Mouse (Mus musculus): ENCODE measurements around the gene Apoc1.
A peak's percentile ranks its signal among the peaks of the same experiment; 100 is the strongest.

Gene Apoc1

DNA sequence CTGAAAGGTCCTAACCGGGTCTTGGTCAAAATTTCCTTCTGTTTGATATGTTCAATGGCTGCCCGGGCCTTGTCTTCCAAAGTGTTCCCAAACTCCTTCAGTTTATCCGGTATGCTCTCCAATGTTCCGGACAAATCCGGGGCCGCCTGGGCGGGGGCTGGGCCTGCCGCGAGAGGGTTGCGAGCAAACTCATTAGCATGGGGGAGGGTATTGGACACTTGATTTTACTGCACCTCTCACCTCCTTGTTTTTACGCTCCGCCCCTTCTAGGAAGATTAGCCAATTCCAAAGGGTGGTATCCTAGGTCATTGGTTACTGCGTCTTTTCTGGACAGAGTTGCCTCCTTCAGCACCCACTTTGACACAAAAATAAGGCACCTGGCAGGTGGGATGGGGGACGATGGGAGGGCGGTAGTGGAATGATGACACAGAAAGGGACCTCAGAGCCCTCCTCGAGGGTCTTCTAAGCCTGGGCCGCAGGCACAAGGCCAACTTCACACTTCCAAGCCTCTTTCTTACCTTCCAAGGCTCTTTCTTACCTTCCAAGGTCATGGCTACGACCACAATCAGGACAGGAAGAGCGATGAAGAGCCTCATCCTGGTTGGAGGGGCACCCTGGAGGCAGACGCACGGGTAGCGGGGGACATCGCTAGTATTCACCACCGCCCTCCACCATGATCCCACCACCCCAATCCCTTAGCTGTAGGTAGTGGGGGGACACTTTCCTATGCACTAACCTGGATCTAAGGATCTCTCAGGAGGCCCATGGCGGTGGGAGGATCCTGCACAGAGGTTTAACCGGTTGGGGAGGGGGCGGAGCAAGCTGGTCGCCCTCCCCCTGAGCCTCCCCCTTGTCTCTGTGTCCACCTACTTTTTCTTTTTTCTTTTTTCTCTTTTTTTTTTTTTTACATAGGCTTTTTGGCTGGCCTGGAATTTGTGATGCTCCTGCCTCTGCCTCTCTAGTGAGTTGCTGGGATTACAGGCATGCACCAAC lies at the start of gene Apoc1:
TSS of gene Apoc1 (minus strand) at position 788 of the 993 bp plus-strand sequence.
- DNase-seq (ENCODE audit: low spot score in 2 of 2), result no peak

GRCm38 (mm10) chr7:19741329-19742031 lies 49.0 kb upstream of the Apoc1 start:
- DNase-seq (ENCODE audit: low spot score in 2 of 2), result no peak

DNA sequence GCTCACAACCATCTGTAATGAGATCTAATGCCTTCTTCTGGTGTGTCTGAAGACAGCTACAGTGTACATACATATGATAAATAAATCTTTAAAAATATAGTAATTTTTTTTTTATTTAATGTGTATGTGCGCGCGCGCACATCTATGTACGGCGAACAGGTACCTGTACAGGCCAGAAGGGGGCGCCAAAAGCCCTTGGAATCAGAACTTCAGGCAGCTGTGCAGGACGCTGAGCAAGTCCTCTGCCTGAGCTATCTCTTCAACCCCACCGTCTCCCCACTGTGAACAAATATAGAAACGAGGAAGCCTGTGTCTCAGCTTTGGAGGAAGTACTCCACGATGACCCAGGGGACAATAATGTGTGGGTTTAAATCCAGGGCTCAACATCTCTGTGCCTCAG lies 47.8 kb upstream of the Apoc1 start:
- no peak for DNase-seq (ENCODE audit: low spot score in 2 of 2)

DNA sequence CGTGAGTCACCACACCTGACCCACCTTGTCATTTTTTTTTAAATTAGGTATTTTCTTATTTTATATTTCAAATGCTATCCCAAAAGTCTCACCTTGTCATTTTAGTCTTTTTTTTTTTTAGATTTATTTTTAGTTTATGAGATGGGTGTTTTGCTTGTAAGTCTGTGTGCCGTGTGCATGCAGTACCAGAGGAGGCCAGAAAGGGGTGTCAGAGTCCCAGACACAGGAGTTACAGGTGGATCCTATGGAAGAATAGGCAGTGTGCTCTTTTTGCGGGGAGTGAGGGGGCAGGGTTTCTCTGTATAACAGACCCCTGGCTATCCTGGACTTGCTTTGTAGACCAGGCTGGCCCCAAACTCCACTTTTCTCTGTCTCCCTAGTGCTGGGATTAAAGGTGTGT lies 46.3 kb upstream of the Apoc1 start:
- DNase-seq (ENCODE audit: low spot score in 2 of 2), result no peak

GRCm38 (mm10) chr7:19736389-19737057 lies 44.1 kb upstream of the Apoc1 start:
- no peak for DNase-seq (ENCODE audit: low spot score in 2 of 2)

GRCm38 (mm10) chr7:19734178-19734666 lies 41.8 kb upstream of the Apoc1 start:
- DNase-seq (ENCODE audit: low spot score in 2 of 2), result no peak

DNA sequence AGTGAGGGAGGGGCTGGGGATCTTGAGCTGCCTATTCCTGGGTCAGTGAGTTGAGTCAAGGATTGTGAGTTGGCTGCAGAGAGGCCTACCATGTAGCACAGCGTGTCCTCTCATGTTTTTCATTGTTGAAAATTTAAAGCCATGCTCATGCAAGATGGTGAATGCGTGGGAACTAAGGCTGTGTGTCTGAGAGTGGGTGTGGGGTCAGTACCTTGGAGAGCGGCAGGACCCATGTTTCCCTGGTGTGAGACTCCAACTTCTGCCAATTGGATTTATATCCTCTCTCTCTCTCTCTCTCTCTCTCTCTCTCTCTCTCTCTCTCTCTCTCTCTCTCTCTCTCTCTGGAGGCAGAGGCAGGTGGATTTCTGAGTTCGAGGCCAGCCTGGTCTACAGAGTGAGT lies 34.1 kb upstream of the Apoc1 start:
- DNase-seq (ENCODE audit: low spot score in 2 of 2), result no peak

GRCm38 (mm10) chr7:19724167-19724566 lies 31.7 kb upstream of the Apoc1 start:
- no peak for DNase-seq (ENCODE audit: low spot score in 2 of 2)

GRCm38 (mm10) chr7:19722754-19723195 lies 30.3 kb upstream of the Apoc1 start:
- DNase-seq (ENCODE audit: low spot score in 2 of 2), result no peak

DNA sequence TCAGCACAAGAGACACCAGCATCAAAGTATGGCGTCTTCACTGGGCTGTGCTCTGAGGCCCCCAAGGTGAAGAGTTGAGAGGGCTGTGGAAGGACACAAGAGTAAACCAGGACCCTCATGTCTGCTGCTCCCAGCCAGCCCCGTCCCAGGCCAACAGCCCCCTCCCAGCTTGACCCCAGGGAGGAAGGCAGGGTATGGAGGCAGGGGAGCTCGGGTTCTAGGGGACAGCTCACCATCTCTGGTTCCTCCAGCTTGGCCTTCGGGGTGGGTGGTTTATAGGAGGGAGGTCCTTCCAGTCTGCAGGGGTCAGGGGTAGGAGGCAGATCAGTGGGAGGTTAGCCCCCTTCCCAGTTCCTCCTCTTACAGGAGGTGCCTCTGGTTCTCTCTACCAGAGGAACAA lies 26.7 kb upstream of the Apoc1 start:
- no peak for DNase-seq (ENCODE audit: low spot score in 2 of 2)

- no peak for DNase-seq (ENCODE audit: low spot score in 2 of 2)
These were observed 26.0 kb upstream of the Apoc1 start for GRCm38 (mm10) chr7:19718297-19718952.

GRCm38 (mm10) chr7:19717346-19717745 lies 24.9 kb upstream of the Apoc1 start:
- DNase-seq (ENCODE audit: low spot score in 2 of 2), result no peak

DNA sequence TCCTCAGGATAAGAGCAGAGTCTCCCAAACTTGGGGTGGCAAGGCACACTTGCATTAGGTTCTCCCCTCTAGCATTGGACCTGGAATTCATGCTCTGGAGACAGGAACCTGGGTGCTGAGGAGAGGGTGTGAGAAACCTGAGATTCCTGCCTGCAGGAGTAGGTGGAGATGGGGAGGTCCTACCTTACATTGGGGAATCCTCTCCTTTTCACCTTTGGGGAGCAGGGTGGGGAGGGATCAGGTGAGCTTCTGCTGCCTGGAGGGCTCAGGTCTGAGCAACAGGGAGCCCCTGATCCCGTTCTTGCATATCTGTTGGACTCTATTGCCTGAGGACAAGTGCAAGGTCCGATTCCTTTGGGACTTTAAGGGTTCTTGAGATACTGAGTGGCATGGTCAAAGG lies 24.4 kb upstream of the Apoc1 start:
- DNase-seq (ENCODE audit: low spot score in 2 of 2), result no peak

- no peak for DNase-seq (ENCODE audit: low spot score in 2 of 2)
These were observed 23.7 kb upstream of the Apoc1 start for GRCm38 (mm10) chr7:19716055-19716682.

GRCm38 (mm10) chr7:19715239-19716054 lies 23.0 kb upstream of the Apoc1 start, which contains the start of gene Tomm40:
Gene Tomm40 (minus strand): TSS chr7:19715438.
- peak; percentile 94 to 95 for DNase-seq (ENCODE audit: low spot score in 2 of 2)

DNA sequence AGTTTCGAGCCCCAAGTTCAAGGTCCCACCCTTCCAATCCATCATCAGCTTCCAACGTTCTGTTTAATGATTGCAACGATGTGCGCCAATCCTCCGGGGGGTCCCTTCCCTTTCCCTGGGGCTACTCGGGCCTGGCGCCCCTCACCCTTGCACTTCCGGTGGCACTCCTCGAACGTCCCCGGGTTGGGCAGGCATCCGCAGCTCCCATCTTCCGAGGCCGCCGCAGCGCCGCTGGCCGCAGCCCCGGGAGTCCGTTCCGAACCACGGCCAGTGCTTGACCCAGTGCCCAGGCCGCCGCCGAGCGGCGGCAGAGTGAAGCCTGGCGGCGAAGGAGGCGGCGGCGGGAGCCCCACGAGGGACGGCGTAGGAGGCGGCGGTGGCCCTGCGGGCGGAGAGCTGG lies 22.4 kb upstream of the Apoc1 start:
- DNase-seq (ENCODE audit: low spot score in 2 of 2), result no peak

DNA sequence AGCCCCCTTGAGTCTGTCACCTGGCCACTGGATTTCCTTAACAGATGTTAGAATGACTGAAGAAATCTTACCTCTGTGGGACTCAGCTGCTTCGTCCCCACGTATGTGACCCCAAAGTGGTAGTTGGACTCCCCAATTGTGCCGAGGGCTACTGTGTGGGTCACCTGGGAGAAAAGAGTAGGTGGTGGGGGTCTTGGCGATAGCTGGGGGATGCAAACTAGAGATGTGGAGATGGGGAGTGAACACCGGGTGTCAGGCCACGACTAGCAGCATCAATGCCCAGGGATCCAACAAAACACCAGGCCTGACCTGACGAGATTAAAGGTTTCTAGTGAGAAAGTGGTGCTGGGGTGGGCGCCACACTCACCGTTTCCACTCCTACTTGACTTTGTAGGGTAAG lies 21.1 kb upstream of the Apoc1 start:
- no peak for DNase-seq (ENCODE audit: low spot score in 2 of 2)

- DNase-seq (ENCODE audit: low spot score in 2 of 2), result no peak
These were observed 20.7 kb upstream of the Apoc1 start for GRCm38 (mm10) chr7:19713196-19713595.

DNA sequence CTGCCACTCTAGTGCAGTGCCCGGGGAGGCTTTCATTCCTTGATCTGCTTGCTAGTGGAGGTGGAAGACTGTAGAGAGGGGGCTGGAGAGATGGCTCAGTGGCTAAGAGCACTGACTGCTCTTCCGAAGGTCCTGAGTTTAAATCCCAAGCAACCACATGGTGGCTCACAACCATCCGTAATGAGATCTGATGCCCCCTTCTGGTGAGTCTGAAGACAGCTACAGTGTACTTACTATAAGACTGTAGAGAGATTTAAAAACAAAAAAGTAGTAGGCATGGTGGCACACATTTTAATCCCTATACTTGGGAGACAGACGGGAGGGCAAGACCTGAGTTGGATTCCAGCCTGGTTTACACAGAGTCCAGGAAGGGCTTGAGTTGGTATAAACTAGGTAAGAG lies 20.0 kb upstream of the Apoc1 start:
- no peak for DNase-seq (ENCODE audit: low spot score in 2 of 2)

DNA sequence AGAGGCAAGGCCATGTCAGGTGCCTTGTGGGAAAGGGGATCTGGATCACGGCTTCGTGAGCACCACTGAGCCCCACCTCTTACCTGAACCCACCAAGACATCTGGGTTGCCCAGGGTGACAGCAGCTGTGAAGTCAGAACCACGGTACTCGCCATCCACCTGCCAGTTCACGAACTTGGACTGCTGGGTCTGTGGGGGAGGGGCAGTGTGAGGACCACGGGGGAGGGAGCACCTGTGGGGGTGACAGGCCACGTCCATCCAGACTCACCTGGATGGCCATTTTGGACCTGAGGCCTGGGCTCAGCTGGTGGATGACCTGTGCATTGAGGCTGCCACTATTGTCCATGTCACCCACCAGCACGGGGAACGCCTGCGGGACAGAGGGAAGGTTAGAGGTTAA lies 18.2 kb upstream of the Apoc1 start:
- DNase-seq (ENCODE audit: low spot score in 2 of 2), result no peak

Measured in spleen, postnatal 14 days (tissue).